Mouse (Mus musculus): Measurements from ENCODE around the gene Olfr479.
"Not testable (repeated sequence)": the region's sequence is repeated elsewhere in the genome, so short reads cannot be mapped to it uniquely, and the experiment has no call there.

Olfr479 gene

DNA sequence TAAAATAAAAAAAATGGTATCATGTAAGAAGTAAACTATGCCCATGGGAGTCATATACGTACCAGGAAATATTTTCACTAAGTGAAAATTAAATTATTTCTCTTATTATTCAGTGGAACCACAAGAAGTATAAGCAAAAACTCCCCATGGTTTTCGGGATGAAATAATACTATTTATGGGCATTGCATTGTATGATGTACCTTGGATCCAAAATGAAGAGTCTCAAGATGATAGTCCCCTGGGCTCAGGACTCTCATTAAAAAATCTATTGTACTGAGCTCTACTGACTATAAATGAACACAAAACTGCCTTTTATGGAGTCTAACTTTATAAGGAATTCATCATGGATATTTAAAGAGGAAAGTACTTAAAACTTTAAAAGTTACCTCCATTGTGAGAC is at the start of gene Olfr479:
TSS of gene Olfr479 (plus strand) at position 301 of the 400 bp plus-strand sequence.
- ATAC-seq (ENCODE audit: low TSS enrichment) = no peak

DNA sequence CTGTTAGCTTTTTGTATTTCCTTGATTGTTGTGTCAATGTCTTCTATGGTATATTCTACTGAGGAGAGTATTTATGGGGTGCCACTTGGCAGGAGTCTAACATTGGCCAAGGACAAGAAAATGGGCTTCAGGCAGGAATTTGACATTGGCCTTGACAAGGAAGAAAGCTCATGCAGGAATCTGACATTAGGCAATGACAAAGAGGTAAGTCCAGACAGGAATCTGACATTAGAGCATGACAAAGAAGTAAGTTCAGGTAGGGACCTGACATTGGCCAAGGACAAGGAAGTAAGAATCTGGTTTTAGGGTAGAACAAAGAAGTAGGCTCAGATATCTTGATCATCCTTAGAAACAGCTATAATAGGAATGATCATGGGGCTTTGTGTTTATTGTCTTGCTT is 36.2 kb upstream of the Olfr479 start:
- ATAC-seq (ENCODE audit: low TSS enrichment) = not testable (repeated sequence)

DNA sequence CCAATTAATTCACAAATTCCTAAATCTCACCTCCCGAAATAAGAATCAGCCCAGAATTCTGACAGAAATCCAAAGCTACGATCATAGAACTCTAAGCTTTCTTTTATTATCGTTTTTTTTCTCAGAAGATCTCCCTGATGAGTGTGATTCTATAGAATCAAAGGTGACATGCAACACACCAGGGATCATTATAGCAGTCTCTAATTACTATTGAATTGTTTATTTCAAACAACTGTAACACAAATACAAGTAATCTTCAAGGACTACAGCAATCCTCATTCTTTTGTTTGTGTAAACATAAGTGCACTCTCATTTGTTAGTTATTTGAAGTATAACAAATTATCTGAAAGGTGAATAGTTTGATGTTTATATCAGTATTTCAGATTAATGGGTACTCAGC is 16.6 kb upstream of the Olfr479 start, which contains the start of gene Olfr478:
TSS of gene Olfr478 (minus strand) at position 101 of the 400 bp plus-strand sequence.
- no peak for ATAC-seq (ENCODE audit: low TSS enrichment)

DNA sequence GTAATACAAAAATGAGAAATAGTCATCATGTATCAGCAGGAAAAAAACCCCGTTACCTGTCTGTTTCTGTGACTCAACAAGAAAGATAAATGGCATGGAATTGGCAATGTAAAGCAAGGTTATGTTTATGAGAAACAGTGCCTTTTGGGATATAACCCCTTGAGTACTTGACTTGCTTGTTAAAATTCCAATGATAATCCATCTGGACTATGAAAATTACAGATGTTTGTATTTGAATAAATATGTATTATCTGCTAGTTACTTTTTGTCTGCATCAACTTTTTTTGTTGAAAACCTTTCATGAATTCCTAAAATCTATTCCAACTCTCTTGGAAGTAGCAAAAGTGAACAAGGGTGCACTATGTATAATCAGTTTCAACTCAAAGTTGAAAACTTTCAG is 16.8 kb downstream of the Olfr479 start, which contains the start of gene Olfr480:
TSS of gene Olfr480 (minus strand) at position 101 of the 400 bp plus-strand sequence.
- no peak for ATAC-seq (ENCODE audit: low TSS enrichment)

DNA sequence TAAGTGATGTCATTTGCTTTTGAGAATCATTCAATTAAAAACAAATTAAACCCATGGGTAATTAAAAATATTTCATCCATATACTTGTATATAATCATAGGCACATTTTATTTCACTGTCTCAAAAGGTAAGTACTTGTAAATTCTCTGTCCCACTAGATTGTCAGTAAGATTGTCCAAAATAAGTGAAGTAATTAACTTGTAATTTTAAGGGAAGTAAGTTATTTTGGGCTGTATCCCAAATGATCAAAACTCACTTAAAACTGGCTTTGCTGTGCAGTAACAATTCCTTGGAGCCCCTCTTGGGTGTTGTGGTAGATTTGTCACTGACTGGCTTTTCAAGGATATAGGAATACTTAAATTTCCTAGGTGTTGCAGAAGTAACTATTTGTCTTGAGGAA is 29.1 kb downstream of the Olfr479 start, which contains the start of gene Olfr481:
TSS of gene Olfr481 (plus strand) at position 301 of the 400 bp plus-strand sequence.
- ATAC-seq (ENCODE audit: low TSS enrichment) = no peak

DNA sequence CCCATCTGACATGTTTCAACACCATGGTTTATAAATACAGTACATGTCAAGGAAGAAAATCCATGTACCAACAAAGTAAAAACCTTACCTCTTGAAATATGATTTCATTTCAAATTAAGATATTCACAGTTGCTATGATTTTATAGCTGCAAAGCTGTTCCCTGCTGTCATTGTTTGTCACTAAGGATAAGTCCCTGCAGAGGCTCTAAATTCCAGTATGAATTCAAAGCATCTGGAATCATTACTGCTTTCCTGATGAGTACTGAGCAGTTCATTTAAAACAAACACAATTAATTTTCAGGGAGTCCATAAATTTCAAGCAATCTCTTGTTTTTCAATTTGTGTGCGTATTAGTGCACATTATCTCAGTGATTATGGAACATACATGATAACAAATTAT is 47.0 kb downstream of the Olfr479 start, which contains the start of gene Olfr482:
TSS of gene Olfr482 (minus strand) at position 101 of the 400 bp plus-strand sequence.
- no peak for ATAC-seq (ENCODE audit: low TSS enrichment)

DNA sequence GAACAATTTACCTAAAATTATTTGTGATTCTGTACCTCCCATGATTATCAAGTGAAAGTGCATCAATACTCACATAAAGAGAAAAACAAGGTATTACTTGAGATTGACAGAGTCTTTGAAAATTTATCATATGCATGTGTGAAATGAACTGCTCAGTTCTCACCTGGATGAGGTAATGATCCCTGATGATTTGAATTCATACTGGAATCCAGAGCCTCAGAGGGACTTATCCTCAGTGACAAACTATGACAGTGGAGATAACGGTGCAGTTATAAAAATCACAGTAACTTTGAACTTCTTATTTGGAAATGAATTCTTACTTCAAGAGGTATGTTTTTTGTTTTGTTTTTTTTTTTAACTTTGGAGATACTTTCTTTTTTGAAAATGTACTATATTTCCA is 50.1 kb downstream of the Olfr479 start, which contains the start of gene Olfr483:
TSS of gene Olfr483 (plus strand) at position 301 of the 400 bp plus-strand sequence.
- no peak for ATAC-seq (ENCODE audit: low TSS enrichment)

Data from frontal cortex, adult (tissue).